ENCODE assay signal across 8 mouse cellular contexts in genomic region chr15:31365720-31366591, GRCm38 (mm10). TPM values are rescaled to one million over a fixed set of nuclear protein-coding genes. Genes with fewer than 3 reads are reported as not detected.
DNase-seq lines count a peak whose midpoint lies in the region; ATAC-seq and TF ChIP-seq lines count a peak whose summit lies in the region.

No protein-coding gene starts in this region.

- no peak overlapping the region; the same call in 1 of the 2 replicates for H3K9ac ChIP-seq in forebrain, embryonic 16.5 days (replicated peaks; ENCODE audit: low read depth, low read length)
- H3K9ac ChIP-seq in intestine, embryonic 16.5 days (ENCODE audit: low read depth, low read length) = peak overlapping the region; percentile 64; the same call in 1 of the 2 replicates
- peak overlapping the region; percentile 68 for H3K9ac ChIP-seq in lung, postnatal 0 days (replicated peaks; ENCODE audit: low read depth)
- no peak overlapping the region for H3K9ac ChIP-seq in stomach, embryonic 15.5 days

- H3K36me3 ChIP-seq in forebrain, embryonic 16.5 days (ENCODE audit: control insufficient read depth, insufficient read depth) = no peaks in the 10 kb centered on the region
- H3K36me3 ChIP-seq in intestine, embryonic 16.5 days (ENCODE audit: control insufficient read depth, insufficient read depth, low read length) = no peaks in the 10 kb centered on the region
- H3K36me3 ChIP-seq in lung, postnatal 0 days (ENCODE audit: insufficient read depth, low read length) = no peaks in the 10 kb centered on the region
- no peaks in the 10 kb centered on the region for H3K36me3 ChIP-seq in stomach, embryonic 15.5 days

- TF ChIP-seq EP300 in lung, postnatal 0 days (IDR thresholded peaks at IDR 0.05) = no peak

- H3K4me2 ChIP-seq in forebrain, embryonic 16.5 days (ENCODE audit: low read length) = peak overlapping the region; percentile 100
- H3K4me2 ChIP-seq in intestine, embryonic 16.5 days (ENCODE audit: low read depth, low read length) = peak overlapping the region; percentile 99
- peak overlapping the region; percentile 88 for H3K4me2 ChIP-seq in lung, postnatal 0 days (replicated peaks; ENCODE audit: low read depth, low read length)
- H3K4me2 ChIP-seq in stomach, embryonic 15.5 days = peak overlapping the region; percentile 98

- TF ChIP-seq CTCF in lung, postnatal 0 days (IDR thresholded peaks at IDR 0.05) = no peak

- ATAC-seq in forebrain, embryonic 16.5 days = 0 out of 2 replicates have a peak, but pooled peaks have one; percentile 7
- ATAC-seq in intestine, embryonic 16.5 days = 0 out of 2 replicates have a peak, but pooled peaks have one; percentile 15
- ATAC-seq in lung, postnatal 0 days = peak; percentile 16; the same call in 1 of the 2 replicates
- no peak for ATAC-seq in stomach, embryonic 15.5 days (ENCODE audit: insufficient read depth, low FRiP score, low read depth)

- H3K27me3 ChIP-seq in forebrain, embryonic 16.5 days (replicated peaks; ENCODE audit: control insufficient read depth, insufficient read depth, low read length) = peaks cover 48% of the 10 kb centered on the region
- peaks cover 45% of the 10 kb centered on the region for H3K27me3 ChIP-seq in intestine, embryonic 16.5 days (replicated peaks; ENCODE audit: control insufficient read depth, insufficient read depth, low read length)
- H3K27me3 ChIP-seq in lung, postnatal 0 days (replicated peaks; ENCODE audit: insufficient read depth, low read length) = peaks cover 19% of the 10 kb centered on the region; the same call in 1 of the 2 replicates
- peaks cover 42% of the 10 kb centered on the region for H3K27me3 ChIP-seq in stomach, embryonic 15.5 days (replicated peaks)

- H3K4me1 ChIP-seq in forebrain, embryonic 16.5 days (replicated peaks; ENCODE audit: control insufficient read depth, insufficient read depth, low read length) = peaks cover 27% of the 10 kb centered on the region
- peaks cover 20% of the 10 kb centered on the region for H3K4me1 ChIP-seq in intestine, embryonic 16.5 days (ENCODE audit: control insufficient read depth, insufficient read depth, low read length)
- 0 out of 2 replicates have a peak, but pooled peaks cover 10% of the 10 kb centered on the region for H3K4me1 ChIP-seq in lung, postnatal 0 days (ENCODE audit: insufficient read depth, low read depth, low read length)
- H3K4me1 ChIP-seq in stomach, embryonic 15.5 days = peaks cover 7% of the 10 kb centered on the region; the same call in 1 of the 2 replicates

- WGBS in forebrain, embryonic 16.5 days = 3% methylated on average over 37 of the region's 37 CpGs
- WGBS in intestine, embryonic 16.5 days = 4% methylated on average over 37 of the region's 37 CpGs
- WGBS in lung, postnatal 0 days = 2% methylated on average over 37 of the region's 37 CpGs
- 3% methylated on average over 37 of the region's 37 CpGs for WGBS in stomach, embryonic 15.5 days

- peak overlapping the region; percentile 68 for H3K4me3 ChIP-seq in forebrain, embryonic 16.5 days (replicated peaks; ENCODE audit: low read length)
- H3K4me3 ChIP-seq in intestine, embryonic 16.5 days (ENCODE audit: low read length) = peak overlapping the region; percentile 65
- H3K4me3 ChIP-seq in lung, postnatal 0 days (ENCODE audit: low read depth, low read length) = peak overlapping the region; percentile 67
- H3K4me3 ChIP-seq in stomach, embryonic 15.5 days (replicated peaks) = peak overlapping the region; percentile 53

- no peak overlapping the region for H3K27ac ChIP-seq in forebrain, embryonic 16.5 days (ENCODE audit: low read length)
- H3K27ac ChIP-seq in intestine, embryonic 16.5 days (ENCODE audit: low read length) = no peak overlapping the region
- H3K27ac ChIP-seq in lung, postnatal 0 days (ENCODE audit: low read length) = peak overlapping the region; percentile 14; the same call in 1 of the 2 replicates
- no peak overlapping the region for H3K27ac ChIP-seq in stomach, embryonic 15.5 days

- DNase-seq in 3134 (ENCODE audit: extremely low read depth, insufficient read length, low spot score) = peak; percentile 72
- DNase-seq in Muller cell, postnatal 12 days (ENCODE audit: inconsistent ontology term) = peak; percentile 50
- DNase-seq in lung, postnatal 0 days (ENCODE audit: low spot score) = peak; percentile 40
- no peak for DNase-seq in frontal cortex, postnatal 25 days (ENCODE audit: low spot score in 2 of 2)
- DNase-seq in layer of hippocampus, adult 18-20 months (ENCODE audit: low spot score in 2 of 2) = no peak

- no peaks in the 10 kb centered on the region for H3K9me3 ChIP-seq in forebrain, embryonic 16.5 days (ENCODE audit: control insufficient read depth, low read length)
- H3K9me3 ChIP-seq in intestine, embryonic 16.5 days (ENCODE audit: control insufficient read depth, low read length) = no peaks in the 10 kb centered on the region
- H3K9me3 ChIP-seq in lung, postnatal 0 days (ENCODE audit: low read length) = no peaks in the 10 kb centered on the region
- no peaks in the 10 kb centered on the region for H3K9me3 ChIP-seq in stomach, embryonic 15.5 days

RNA-seq across cellular contexts. Expression of gene Ankrd33b, which starts 1.6 kb away (rescaled TPM):
- polyA plus RNA-seq in forebrain, embryonic 16.5 days (2015; fragmentation: Nextera tagmentation; extraction: Ambion mirVana) = 0.39 and 0.53 TPM in 2 replicates
- 0.07 and 0.76 TPM in 2 replicates for polyA plus RNA-seq in intestine, embryonic 16.5 days (2015; fragmentation: Nextera tagmentation; extraction: Ambion mirVana)
- polyA plus RNA-seq in lung, postnatal 0 days (2015; fragmentation: Nextera tagmentation; extraction: Ambion mirVana) = 18.7 and 19.8 TPM in 2 replicates
- 0.52 and 0.87 TPM in 2 replicates for polyA plus RNA-seq in stomach, embryonic 15.5 days (2015; fragmentation: Nextera tagmentation; extraction: Ambion mirVana)
- total RNA-seq in layer of hippocampus, adult 18-20 months (2021) = 10 to 100 TPM; 61.6 to 66.7 TPM

Comparison
In these comparisons a context has a peak if more than half of its experiments do, and no peak if none do; other contexts are left out.
1. DNase-seq: peak in 3134 (single experiment), Muller cell, postnatal 12 days (single experiment) and lung, postnatal 0 days (single experiment); none in frontal cortex, postnatal 25 days (0 of 2) and layer of hippocampus, adult 18-20 months (0 of 2).
2. H3K9ac ChIP-seq: peak in intestine, embryonic 16.5 days (single experiment) and lung, postnatal 0 days (single experiment); none in forebrain, embryonic 16.5 days (single experiment) and stomach, embryonic 15.5 days (single experiment).
3. RNA of gene Ankrd33b, which starts 1.6 kb away (polyA plus RNA-seq): 18.7 to 19.8 TPM in lung, postnatal 0 days; 0.52 to 0.87 TPM in stomach, embryonic 15.5 days, 0.07 to 0.76 TPM in intestine, embryonic 16.5 days and 0.39 to 0.53 TPM in forebrain, embryonic 16.5 days; every median in the first group is over 10 times any median in the second.
4. Peak in every context shown above with its lines, with median percentiles within 50 percentile points of each other: H3K4me2 ChIP-seq and H3K4me3 ChIP-seq.